Mouse (Mus musculus): ENCODE measurements around the gene Dmbx1.

The Dmbx1 gene

DNA sequence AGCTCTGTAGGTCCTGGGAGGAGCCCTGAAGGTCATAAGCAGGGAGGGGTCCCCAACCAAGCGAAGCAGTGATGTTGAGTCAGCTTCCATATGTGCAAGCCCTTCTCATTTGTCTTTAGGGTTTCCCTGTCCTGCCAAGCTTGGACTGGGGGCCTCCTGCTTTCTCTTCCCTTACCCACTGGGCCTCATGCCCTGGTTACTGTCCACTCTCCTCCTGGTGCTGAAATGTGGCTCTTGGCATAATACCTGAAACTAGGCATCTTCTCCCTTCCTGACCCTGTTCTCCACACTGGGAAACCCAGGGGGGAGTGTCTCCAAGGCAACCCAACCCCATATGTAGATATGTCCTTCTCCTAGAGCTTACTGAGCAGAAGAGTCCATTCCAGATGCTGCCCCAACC is 52.9 kb downstream of the Dmbx1 start:
- in situ Hi-C loops (cut with MboI) = no loop called here

DNA sequence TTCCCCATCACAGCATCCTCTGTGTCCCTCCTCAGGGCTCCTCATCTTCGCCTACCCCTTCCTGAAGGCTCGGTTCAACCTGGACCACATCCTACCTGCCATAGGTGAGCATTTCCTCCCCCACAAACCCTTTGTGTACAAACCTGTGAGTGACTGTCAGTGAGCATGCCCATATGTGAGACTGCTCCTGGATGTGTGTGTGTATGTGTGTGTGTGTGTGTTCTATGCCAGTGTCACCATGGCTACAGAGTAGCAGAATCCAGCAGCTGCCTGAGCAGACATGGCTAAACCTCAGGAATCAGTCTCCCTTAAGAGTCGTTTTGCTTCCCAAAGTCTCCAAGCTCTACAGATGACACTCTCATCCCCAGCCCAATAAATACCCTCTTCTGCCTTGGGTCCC is 53.9 kb downstream of the Dmbx1 start:
- in situ Hi-C loops (cut with MboI) = no loop called here

DNA sequence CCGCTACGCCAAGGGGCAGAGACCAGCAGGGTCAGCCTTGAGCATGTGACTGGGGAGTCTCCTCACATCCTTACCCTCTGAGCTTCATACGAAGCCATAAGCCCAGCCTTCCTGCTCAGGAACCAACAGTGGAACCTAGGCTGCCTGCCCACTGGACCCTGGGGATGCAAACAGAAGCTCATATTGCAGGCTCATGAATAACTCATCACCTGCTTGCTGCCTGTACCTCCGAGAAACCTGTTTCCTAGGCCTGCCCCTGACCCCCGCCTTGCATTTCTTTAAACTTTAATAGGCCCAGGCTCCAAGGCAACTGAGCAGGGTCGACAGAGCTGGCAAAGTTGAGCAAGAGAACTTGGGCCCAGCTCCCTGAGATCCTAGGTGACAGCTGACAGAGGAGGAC is 55.7 kb downstream of the Dmbx1 start, which contains the start of gene Kncn:
Gene Kncn (plus strand): TSS at position 379 of the 400 bp plus-strand sequence.
- in situ Hi-C loops (cut with MboI) = no loop called here

DNA sequence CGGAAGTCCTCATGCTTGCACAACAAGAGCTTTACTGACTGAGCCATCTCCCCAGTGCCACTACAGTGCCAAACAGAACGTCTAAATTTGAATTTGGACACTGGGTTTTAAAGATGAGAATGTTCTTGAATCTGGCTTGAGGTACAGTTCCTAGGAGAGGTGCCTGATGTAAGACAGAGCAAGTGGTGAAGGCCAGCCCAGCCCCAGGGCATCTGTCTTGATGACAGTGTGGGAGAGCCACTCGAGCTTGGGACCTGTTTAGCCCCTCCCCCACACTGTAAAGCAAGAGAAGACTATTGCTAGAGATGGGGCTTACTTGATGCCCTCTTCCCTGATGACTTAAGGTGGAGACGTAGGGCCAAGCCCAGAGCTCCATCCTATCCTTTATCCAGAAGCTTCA is 57.5 kb downstream of the Dmbx1 start:
- in situ Hi-C loops (cut with MboI) = no loop called here

DNA sequence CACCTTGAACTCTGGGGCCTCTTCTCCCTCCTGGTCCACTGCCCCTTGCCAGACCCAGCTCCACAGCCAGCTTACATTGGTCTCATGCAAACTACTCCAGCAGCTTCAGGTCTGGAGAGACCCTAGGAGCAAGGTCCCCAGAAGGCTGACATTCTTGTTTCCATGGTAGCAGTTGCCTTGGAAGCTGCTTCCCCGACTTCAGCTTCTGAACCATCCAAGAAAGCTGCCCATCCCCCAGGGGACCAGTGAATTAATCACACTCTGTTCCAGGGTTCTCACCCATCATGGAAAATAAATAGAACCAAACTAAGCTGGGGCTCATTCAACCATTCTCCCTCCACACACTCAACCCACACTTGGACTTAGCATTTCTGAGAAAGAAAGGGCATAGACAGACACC is 58.5 kb downstream of the Dmbx1 start:
- in situ Hi-C loops (cut with MboI) = no loop called here

DNA sequence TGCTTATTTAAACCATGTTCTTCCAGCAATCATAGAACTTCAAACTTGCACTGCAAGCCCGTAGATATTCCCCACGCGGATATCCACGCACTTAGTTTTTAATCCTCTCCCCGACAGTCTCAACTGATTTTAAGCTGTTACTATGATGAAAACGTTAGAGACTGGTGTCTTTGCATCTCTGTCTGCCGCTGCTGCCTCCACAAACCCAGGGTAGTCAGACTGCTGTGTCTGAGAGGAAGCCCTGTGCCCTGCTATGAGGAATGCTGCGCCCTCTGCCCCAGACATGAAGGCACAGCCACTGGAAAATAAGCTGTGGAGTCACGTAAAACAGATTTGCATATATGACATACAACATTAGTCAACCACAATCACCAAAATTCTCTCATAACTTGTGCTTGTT is 60.9 kb downstream of the Dmbx1 start:
- in situ Hi-C loops (cut with MboI) = no loop called here

DNA sequence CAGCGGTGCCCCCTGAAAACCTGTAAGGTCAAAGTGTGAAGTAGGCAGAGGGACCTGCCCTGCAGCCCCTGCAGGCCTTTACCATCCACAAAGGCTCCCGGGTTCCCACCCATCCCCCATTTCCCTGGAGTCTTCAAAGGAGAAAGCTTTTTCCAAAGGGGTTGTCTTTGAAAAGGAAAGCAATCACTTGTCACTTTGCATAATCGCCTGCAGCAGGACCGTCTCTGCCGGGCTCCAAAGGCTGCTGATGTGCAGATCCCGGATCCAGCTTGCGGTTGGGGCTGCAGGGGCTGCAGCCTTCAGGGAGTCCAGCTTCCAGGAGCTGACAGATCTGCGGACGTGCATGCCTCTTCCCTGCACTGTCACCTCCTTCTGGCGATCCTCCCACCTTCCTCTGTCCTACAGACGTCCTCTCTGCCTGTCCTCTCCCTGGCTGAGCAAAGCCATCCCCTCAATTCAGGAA is 61.5 kb downstream of the Dmbx1 start:
- in situ Hi-C loops (cut with MboI) = no loop called here

DNA sequence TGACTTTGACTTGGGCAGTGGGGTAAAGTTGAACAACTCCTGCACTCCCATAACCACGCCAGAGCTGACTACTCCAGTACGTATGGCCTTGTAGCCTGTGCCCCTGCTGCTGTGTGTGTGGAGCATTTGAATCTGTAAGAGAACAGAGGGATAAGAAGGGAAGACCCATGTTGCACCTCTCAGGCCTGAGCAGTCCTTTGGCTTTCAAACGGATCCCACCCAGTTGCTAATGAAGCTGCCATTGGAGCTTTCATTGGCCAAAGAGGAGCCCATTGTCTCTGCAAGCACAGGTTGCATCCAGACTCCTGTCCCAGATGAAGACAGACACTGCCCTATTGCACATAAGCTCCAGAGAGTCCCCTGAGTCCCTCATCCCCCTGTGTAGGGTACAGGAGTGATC is 66.5 kb downstream of the Dmbx1 start:
- in situ Hi-C loops (cut with MboI) = no loop called here

DNA sequence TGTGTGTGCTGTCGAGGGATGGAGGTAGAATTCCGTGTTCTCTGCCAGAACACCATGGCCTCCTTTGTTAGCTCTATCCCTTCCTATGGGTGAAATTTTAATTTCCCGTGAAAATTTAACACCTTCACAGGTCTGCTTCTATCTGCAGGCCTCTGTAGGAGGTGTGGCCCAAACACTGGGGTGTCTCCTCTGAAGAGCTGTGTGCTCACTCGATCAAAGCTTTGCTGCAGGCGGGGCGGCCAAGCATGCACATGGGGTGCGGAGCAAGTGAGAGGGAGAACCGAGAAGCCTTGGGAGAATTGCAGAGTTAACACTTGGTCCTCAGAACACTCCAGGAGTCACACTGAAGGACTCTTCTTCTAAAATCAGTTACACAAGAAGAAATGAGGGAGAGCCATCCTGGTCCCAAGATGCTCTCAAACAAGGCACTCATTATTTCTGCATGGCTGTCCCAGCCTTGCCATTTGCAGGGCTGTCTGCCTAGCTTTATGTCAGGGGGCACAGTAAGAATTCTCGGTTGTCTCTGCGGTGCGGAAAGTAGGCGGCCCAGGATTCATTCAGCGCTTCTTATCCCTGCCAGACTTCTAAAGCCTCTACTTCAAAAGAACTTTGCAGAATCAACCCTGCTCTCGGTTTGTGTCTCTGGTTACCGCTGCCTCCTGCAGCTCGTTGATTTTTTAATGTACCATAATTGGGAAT is 70.1 kb downstream of the Dmbx1 start:
- in situ Hi-C loops (cut with MboI) = no loop called here

All from mature B cell (primary cell).